Mouse (Mus musculus): ENCODE results near the gene Atp2a3.

DNA sequence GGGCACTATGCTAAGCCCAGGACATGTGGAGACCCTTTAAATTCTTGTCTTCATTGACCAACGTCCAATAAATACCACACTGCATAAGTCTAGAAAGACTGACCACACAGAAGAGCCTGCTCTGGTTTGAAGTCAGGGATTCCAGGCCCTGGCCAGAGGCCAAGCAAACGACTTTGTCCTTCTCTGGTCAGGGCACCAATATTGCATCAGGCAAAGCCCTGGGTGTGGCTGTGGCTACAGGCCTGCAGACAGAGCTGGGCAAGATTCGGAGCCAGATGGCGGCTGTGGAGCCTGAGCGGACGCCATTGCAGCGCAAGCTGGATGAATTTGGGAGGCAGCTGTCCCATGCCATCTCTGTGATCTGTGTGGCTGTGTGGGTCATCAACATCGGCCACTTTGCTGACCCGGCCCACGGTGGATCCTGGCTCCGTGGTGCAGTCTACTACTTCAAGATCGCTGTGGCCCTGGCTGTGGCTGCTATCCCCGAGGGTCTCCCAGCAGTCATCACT, 14.1 kb downstream of the Atp2a3 start:
- TF ChIP-seq CTCF (IDR thresholded peaks at IDR 0.05) (no peak), EP300 (IDR thresholded peaks at IDR 0.05) (no peak)
